Comparison of ENCODE assay signal across 8 mouse cellular contexts in the genomic region with DNA sequence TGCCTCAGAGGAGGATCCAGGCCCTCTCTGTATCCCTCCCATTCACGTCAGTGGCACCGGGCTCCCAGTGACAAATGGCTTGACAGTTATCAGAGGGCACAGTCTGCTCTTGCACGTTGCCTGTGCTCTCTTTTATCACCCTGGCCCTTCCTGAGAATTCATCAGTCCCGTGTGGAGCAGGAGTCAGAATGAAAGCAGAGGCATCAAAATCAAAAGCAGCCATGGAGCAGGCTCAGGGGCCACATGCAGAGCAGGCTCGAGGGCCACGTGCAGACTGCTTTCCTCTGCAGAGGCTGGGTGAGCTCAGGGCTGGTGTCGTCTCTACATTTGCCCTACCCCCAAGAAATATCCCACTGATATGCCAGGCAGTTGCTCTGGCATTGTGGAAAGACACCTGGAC. TPM values are rescaled to one million over a fixed set of nuclear protein-coding genes. Genes with fewer than 3 reads are reported as not detected.
A peak's percentile ranks its signal among the peaks of the same experiment; 100 is the strongest.
DNase-seq lines count a peak whose midpoint lies in the region; ATAC-seq and TF ChIP-seq lines count a peak whose summit lies in the region.

No protein-coding gene starts in this region.

- H3K4me3 ChIP-seq in heart, embryonic 12.5 days, result no peak overlapping the region
- H3K4me3 ChIP-seq in testis, adult 2 months (ENCODE audit: control insufficient read depth, low read depth, low read length), result no peak overlapping the region
- no peak overlapping the region for H3K4me3 ChIP-seq in limb, embryonic 15.5 days
- H3K4me3 ChIP-seq in stomach, postnatal 0 days (ENCODE audit: low read depth, low read length), result no peak overlapping the region

- peaks cover 11% of the 10 kb centered on the region for H3K36me3 ChIP-seq in heart, embryonic 12.5 days
- no peaks in the 10 kb centered on the region for H3K36me3 ChIP-seq in testis, adult 2 months (ENCODE audit: control insufficient read depth, insufficient read depth, low read length)
- no peaks in the 10 kb centered on the region for H3K36me3 ChIP-seq in limb, embryonic 15.5 days
- no peaks in the 10 kb centered on the region for H3K36me3 ChIP-seq in stomach, postnatal 0 days (ENCODE audit: control insufficient read depth, insufficient read depth, low read length)

- H3K27me3 ChIP-seq in heart, embryonic 12.5 days (replicated peaks), result no peaks in the 10 kb centered on the region
- H3K27me3 ChIP-seq in testis, adult 2 months (ENCODE audit: control insufficient read depth, insufficient read depth, low read length), result no peaks in the 10 kb centered on the region
- no peaks in the 10 kb centered on the region for H3K27me3 ChIP-seq in limb, embryonic 15.5 days
- no peaks in the 10 kb centered on the region for H3K27me3 ChIP-seq in stomach, postnatal 0 days (ENCODE audit: control insufficient read depth, insufficient read depth, low read length)

- peaks cover 49% of the 10 kb centered on the region for H3K4me1 ChIP-seq in heart, embryonic 12.5 days (replicated peaks)
- H3K4me1 ChIP-seq in testis, adult 2 months (ENCODE audit: control insufficient read depth, insufficient read depth, low read length), result peaks cover 11% of the 10 kb centered on the region
- H3K4me1 ChIP-seq in limb, embryonic 15.5 days, result peaks cover 15% of the 10 kb centered on the region
- peaks cover 4% of the 10 kb centered on the region; the same call in 1 of the 2 replicates for H3K4me1 ChIP-seq in stomach, postnatal 0 days (replicated peaks; ENCODE audit: control insufficient read depth, insufficient read depth)

- H3K9ac ChIP-seq in heart, embryonic 12.5 days, result peak overlapping the region; percentile 47; the same call in 1 of the 2 replicates
- no peak overlapping the region for H3K9ac ChIP-seq in limb, embryonic 15.5 days
- H3K9ac ChIP-seq in stomach, postnatal 0 days (ENCODE audit: low read length), result no peak overlapping the region

- intact Hi-C loops in heart, postnatal 25 days (cut with DNase I), result no loop called here

- ATAC-seq in heart, embryonic 12.5 days (ENCODE audit: insufficient number of reproducible peaks, low FRiP score), result 0 out of 2 replicates have a peak, but pooled peaks have one; percentile 10
- no peak for ATAC-seq in limb, embryonic 15.5 days (ENCODE audit: insufficient number of reproducible peaks, low FRiP score, low TSS enrichment, low read depth)
- no peak; the same call in 1 of the 2 replicates for ATAC-seq in stomach, postnatal 0 days (ENCODE audit: low FRiP score, low TSS enrichment)

- WGBS in heart, embryonic 12.5 days, result 12% methylated on average over 7 of the region's 7 CpGs
- 23% methylated on average over 7 of the region's 7 CpGs for WGBS in limb, embryonic 15.5 days
- WGBS in stomach, postnatal 0 days, result 37% methylated on average over 7 of the region's 7 CpGs

- no peak for TF ChIP-seq CTCF in testis, adult 2 months (IDR thresholded peaks at IDR 0.05; ENCODE audit: control insufficient read depth, insufficient read depth, insufficient replicate concordance, low read depth, low read length)
- no peak for TF ChIP-seq CTCF in stomach, postnatal 0 days (IDR thresholded peaks at IDR 0.05; ENCODE audit: low read depth)

- no peak for TF ChIP-seq EP300 in stomach, postnatal 0 days (optimal IDR thresholded peaks at IDR 0.05)

- H3K9me3 ChIP-seq in heart, embryonic 12.5 days (replicated peaks), result no peaks in the 10 kb centered on the region
- H3K9me3 ChIP-seq in limb, embryonic 15.5 days, result no peaks in the 10 kb centered on the region
- no peaks in the 10 kb centered on the region for H3K9me3 ChIP-seq in stomach, postnatal 0 days (ENCODE audit: control insufficient read depth, low read length)

- DNase-seq in heart, postnatal 25 days (ENCODE audit: low spot score), result no peak
- no peak for DNase-seq in testis, postnatal 14 days (ENCODE audit: low spot score)
- no peak for DNase-seq in stomach, postnatal 0 days (ENCODE audit: low spot score)
- DNase-seq in left cerebral cortex, adult 18-20 months (ENCODE audit: low spot score in 2 of 2), result no peak
- no peak for DNase-seq in layer of hippocampus, postnatal 25 days (ENCODE audit: extremely low spot score in 1 of 2, low spot score in 1 of 2)

- peak overlapping the region; percentile 72 for H3K27ac ChIP-seq in heart, embryonic 12.5 days (ENCODE audit: poor library complexity, severe bottlenecking)
- H3K27ac ChIP-seq in testis, adult 2 months (ENCODE audit: control insufficient read depth, insufficient read depth, low read depth, low read length), result peak overlapping the region; percentile 70
- H3K27ac ChIP-seq in limb, embryonic 15.5 days, result peak overlapping the region; percentile 43; the same call in 1 of the 2 replicates
- peak overlapping the region; percentile 42; the same call in 1 of the 2 replicates for H3K27ac ChIP-seq in stomach, postnatal 0 days (replicated peaks)

- no peak for TF ChIP-seq POLR2A in testis, adult 2 months (IDR thresholded peaks at IDR 0.05; ENCODE audit: control insufficient read depth, low read depth, low read length)

- H3K4me2 ChIP-seq in heart, embryonic 12.5 days, result no peak overlapping the region
- no peak overlapping the region for H3K4me2 ChIP-seq in limb, embryonic 15.5 days
- H3K4me2 ChIP-seq in stomach, postnatal 0 days (replicated peaks; ENCODE audit: low read depth), result no peak overlapping the region

RNA-seq across cellular contexts. Expression of a gene that starts 29.5 kb away (rescaled TPM):
- polyA plus RNA-seq in heart, embryonic 12.5 days (2016; fragmentation: Nextera tagmentation; extraction: Ambion mirVana), result 14.8 and 15.1 TPM in 2 replicates
- 1 to 10 TPM; 4.1 to 5.3 TPM for total RNA-seq in heart, postnatal 25 days (2021)
- polyA plus RNA-seq in testis, adult 2 months (2012; rRNA removed), result 24.9 and 26.6 TPM in 2 replicates
- polyA plus RNA-seq in limb, embryonic 15.5 days (2015; fragmentation: Nextera tagmentation; extraction: Ambion mirVana), result 10.3 and 10.7 TPM in 2 replicates
- polyA plus RNA-seq in stomach, postnatal 0 days (2015; fragmentation: Nextera tagmentation; extraction: Ambion mirVana), result 24.0 and 26.8 TPM in 2 replicates
- 1 to 10 TPM; 3.5 to 4.5 TPM for total RNA-seq in left cerebral cortex, adult 18-20 months (2021)
- 1 to 10 TPM; 4.3 to 6.7 TPM for total RNA-seq in layer of hippocampus, postnatal 25 days (2021)

RNA-seq across cellular contexts. Expression of a gene that starts 33.5 kb away (rescaled TPM):
- 86.3 and 92.0 TPM in 2 replicates for polyA plus RNA-seq in heart, embryonic 12.5 days (2016; fragmentation: Nextera tagmentation; extraction: Ambion mirVana)
- 10 to 100 TPM; 92.8 to 96.6 TPM for total RNA-seq in heart, postnatal 25 days (2021)
- 12.9 and 15.0 TPM in 2 replicates for polyA plus RNA-seq in testis, adult 2 months (2012; rRNA removed)
- 116 TPM in 2 replicates for polyA plus RNA-seq in limb, embryonic 15.5 days (2015; fragmentation: Nextera tagmentation; extraction: Ambion mirVana)
- 104 and 106 TPM in 2 replicates for polyA plus RNA-seq in stomach, postnatal 0 days (2015; fragmentation: Nextera tagmentation; extraction: Ambion mirVana)
- total RNA-seq in left cerebral cortex, adult 18-20 months (2021), result 10 to 100 TPM; 74.2 to 75.0 TPM
- 10 to 100 TPM; 66.3 to 69.6 TPM for total RNA-seq in layer of hippocampus, postnatal 25 days (2021)
